Mouse (Mus musculus): Measurements from ENCODE around the gene Rras.

The Rras gene

GRCm38 (mm10) chr7:45017242-45018061 is at the start of gene Rras:
TSS of gene Rras (plus strand) at chr7:45017961.
- peak; percentile 97 for DNase-seq (ENCODE audit: low spot score)

GRCm38 (mm10) chr7:44970231-44970691 is 47.5 kb upstream of the Rras start:
- DNase-seq (ENCODE audit: low spot score): peak; percentile 85

GRCm38 (mm10) chr7:44971142-44971541 is 46.6 kb upstream of the Rras start:
- no peak for DNase-seq (ENCODE audit: low spot score)

- DNase-seq (ENCODE audit: low spot score): no peak
Observed at GRCm38 (mm10) chr7:44973415-44974130, 44.2 kb upstream of the Rras start.

GRCm38 (mm10) chr7:44974383-44975116 is 43.2 kb upstream of the Rras start, which contains the start of gene Cpt1c:
TSS of gene Cpt1c (minus strand) at chr7:44974851.
- peak; percentile 67 for DNase-seq (ENCODE audit: low spot score)

GRCm38 (mm10) chr7:44975117-44975419 is 42.7 kb upstream of the Rras start:
- DNase-seq (ENCODE audit: low spot score): no peak

- no peak for DNase-seq (ENCODE audit: low spot score)
Observed at GRCm38 (mm10) chr7:44978300-44978699, 39.5 kb upstream of the Rras start.

GRCm38 (mm10) chr7:44981539-44981938 is 36.2 kb upstream of the Rras start:
- DNase-seq (ENCODE audit: low spot score): no peak

GRCm38 (mm10) chr7:44983085-44983484 is 34.7 kb upstream of the Rras start:
- DNase-seq (ENCODE audit: low spot score): peak; percentile 59

GRCm38 (mm10) chr7:44983944-44984832 is 33.6 kb upstream of the Rras start:
- DNase-seq (ENCODE audit: low spot score): no peak

- no peak for DNase-seq (ENCODE audit: low spot score)
Observed at GRCm38 (mm10) chr7:44984833-44985164, 33.0 kb upstream of the Rras start.

- DNase-seq (ENCODE audit: low spot score): peak; percentile 69
Observed at GRCm38 (mm10) chr7:44985595-44986191, 32.1 kb upstream of the Rras start.

GRCm38 (mm10) chr7:44986192-44986878 is 31.4 kb upstream of the Rras start, which contains the start of gene Prmt1:
TSS of gene Prmt1 (minus strand) at chr7:44986568.
- peak; percentile 99 for DNase-seq (ENCODE audit: low spot score)

- no peak for DNase-seq (ENCODE audit: low spot score)
Observed at GRCm38 (mm10) chr7:44986879-44987718, 30.7 kb upstream of the Rras start.

GRCm38 (mm10) chr7:44996672-44997071 is 21.1 kb upstream of the Rras start:
- no peak for DNase-seq (ENCODE audit: low spot score)

GRCm38 (mm10) chr7:44997231-44997939 is 20.4 kb upstream of the Rras start, which contains the start of gene Irf3:
TSS of gene Irf3 (plus strand) at chr7:44997648.
- peak; percentile 92 for DNase-seq (ENCODE audit: low spot score)

GRCm38 (mm10) chr7:44997940-44998428 is 19.8 kb upstream of the Rras start:
- DNase-seq (ENCODE audit: low spot score): no peak

GRCm38 (mm10) chr7:44998501-44998955 is 19.2 kb upstream of the Rras start, which contains the start of gene Bcl2l12:
TSS of gene Bcl2l12 (minus strand) at chr7:44998712.
- no peak for DNase-seq (ENCODE audit: low spot score)

Data from ovary, adult 18-20 months (tissue).